Mouse (Mus musculus) kidney, adult 8-10 months (tissue): ENCODE results near the gene Lsm3.

Experiments
- DNase-seq, 2 experiments: peaks; one replicate each; pipeline ENCODE4 v3.0.0; 2022

The Lsm3 gene

GRCm38 (mm10) chr6:91559371-91559770 is 43.6 kb downstream of the Lsm3 start:
- no peak for DNase-seq

DNA sequence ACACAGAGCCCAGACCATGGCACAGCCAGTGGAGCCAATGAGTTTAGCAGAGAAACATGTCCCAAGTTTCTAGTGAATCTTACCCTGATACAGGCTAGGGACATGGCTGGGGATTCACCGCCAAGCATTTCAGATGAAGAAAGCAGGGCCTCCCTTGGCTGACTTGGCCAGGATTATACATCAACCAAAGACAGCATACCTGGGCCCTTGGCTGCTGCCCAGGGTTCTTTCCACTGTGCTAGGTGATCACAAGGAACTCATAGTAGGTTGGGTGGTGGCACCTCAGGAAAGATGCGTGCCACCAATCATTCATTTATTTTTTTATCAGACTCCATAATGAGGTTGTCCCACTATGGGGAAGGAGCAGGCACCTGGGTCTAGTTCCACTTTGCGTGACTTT is 44.5 kb downstream of the Lsm3 start:
- DNase-seq, result peak; percentile 85 to 87

GRCm38 (mm10) chr6:91563031-91563430 is 47.3 kb downstream of the Lsm3 start:
- DNase-seq, result peak; percentile 74 to 78

GRCm38 (mm10) chr6:91566407-91566806 is 50.7 kb downstream of the Lsm3 start:
- DNase-seq, result no peak
